Mouse (Mus musculus): ENCODE data around the gene Clca3a2.

DNA sequence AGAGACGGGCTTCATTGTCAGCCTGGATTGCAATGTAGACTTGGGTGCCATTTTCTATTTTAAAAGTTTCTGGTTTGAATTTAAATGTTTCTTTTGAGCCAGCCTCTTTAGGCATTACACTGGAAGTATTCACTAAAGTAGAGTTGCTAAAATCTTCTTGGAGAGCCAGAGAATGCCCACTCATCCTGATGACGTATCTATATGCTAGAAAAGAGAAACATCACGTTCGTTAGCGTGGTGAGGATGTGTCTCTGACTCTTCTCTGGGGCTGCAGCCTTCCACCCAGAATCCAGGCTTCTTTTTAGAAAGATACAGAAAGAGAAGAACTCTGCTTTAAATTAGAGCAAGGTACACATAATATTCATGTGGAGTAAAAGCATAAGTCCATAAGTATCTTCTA, 4.0 kb upstream of the Clca3a2 start:
- no peak for TF ChIP-seq POLR2A (IDR thresholded peaks at IDR 0.05; ENCODE audit: borderline replicate concordance, extremely low read depth, low read depth, low read length)
- no peak for TF ChIP-seq CTCF (IDR thresholded peaks at IDR 0.05; ENCODE audit: insufficient read depth, low read length)

Measured in lung, adult 2 months (tissue).